8 mouse cellular contexts compared by ENCODE assay signal in the genomic region with DNA sequence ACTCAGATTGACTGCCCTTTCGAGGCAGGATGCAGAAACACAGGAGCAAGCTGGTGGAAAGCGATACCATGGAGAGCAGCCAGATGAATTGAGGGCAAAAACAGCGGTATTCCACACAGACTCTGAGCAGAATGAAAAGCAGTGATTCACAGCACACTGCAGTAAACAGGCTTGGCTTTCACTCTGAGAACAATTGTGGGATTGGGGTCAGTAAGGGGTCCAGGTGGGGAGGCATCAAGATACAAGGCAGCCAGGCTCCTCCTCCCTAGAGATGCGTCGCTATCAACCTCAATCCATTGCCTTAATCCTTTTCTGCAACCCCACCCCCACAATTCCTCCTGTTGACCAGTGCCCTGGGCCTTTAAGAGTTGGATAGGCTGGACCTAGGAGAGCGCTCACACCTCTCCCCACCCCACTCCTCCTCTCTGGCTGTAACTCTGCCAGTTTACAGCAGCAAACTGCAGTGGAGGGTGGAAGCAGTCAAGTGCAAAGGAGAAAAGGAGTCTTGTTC. TPM values are rescaled to one million over a fixed set of nuclear protein-coding genes. Genes with fewer than 3 reads are reported as not detected.
A peak's percentile ranks its signal among the peaks of the same experiment; 100 is the strongest.
DNase-seq lines count a peak whose midpoint lies in the region; ATAC-seq and TF ChIP-seq lines count a peak whose summit lies in the region.

A gene (plus strand): TSS at position 438 of the 511 bp plus-strand sequence.

- no peaks in the 10 kb centered on the region for H3K9me3 ChIP-seq in heart, postnatal 0 days (replicated peaks; ENCODE audit: control insufficient read depth, low read length)
- no peaks in the 10 kb centered on the region for H3K9me3 ChIP-seq in heart, embryonic 11.5 days (replicated peaks; ENCODE audit: control insufficient read depth, low read length)
- H3K9me3 ChIP-seq in hindbrain, embryonic 11.5 days (ENCODE audit: control insufficient read depth, low read length), result no peaks in the 10 kb centered on the region
- no peaks in the 10 kb centered on the region for H3K9me3 ChIP-seq in midbrain, embryonic 16.5 days (replicated peaks; ENCODE audit: control insufficient read depth, low read length, poor library complexity, severe bottlenecking)

- 14% methylated on average over 6 of the region's 6 CpGs for WGBS in heart, postnatal 0 days
- 7% methylated on average over 6 of the region's 6 CpGs for WGBS in heart, embryonic 11.5 days (ENCODE audit: insufficient replicate concordance)
- 10% methylated on average over 6 of the region's 6 CpGs for WGBS in hindbrain, embryonic 11.5 days
- WGBS in midbrain, embryonic 16.5 days, result 1% methylated on average over 6 of the region's 6 CpGs

- H3K36me3 ChIP-seq in heart, postnatal 0 days (replicated peaks; ENCODE audit: control insufficient read depth, insufficient read depth, low read length), result no peaks in the 10 kb centered on the region
- no peaks in the 10 kb centered on the region for H3K36me3 ChIP-seq in heart, embryonic 11.5 days (ENCODE audit: control insufficient read depth, insufficient read depth, low read length)
- no peaks in the 10 kb centered on the region for H3K36me3 ChIP-seq in hindbrain, embryonic 11.5 days (ENCODE audit: control insufficient read depth, insufficient read depth, low read length)
- H3K36me3 ChIP-seq in midbrain, embryonic 16.5 days (ENCODE audit: control insufficient read depth, insufficient read depth, low read length), result no peaks in the 10 kb centered on the region

- no peak for TF ChIP-seq CTCF in heart, postnatal 0 days (IDR thresholded peaks at IDR 0.05; ENCODE audit: low read depth)

- H3K27me3 ChIP-seq in heart, postnatal 0 days (ENCODE audit: control insufficient read depth, insufficient read depth, low read length), result 0 out of 2 replicates have a peak, but pooled peaks cover 6% of the 10 kb centered on the region
- H3K27me3 ChIP-seq in heart, embryonic 11.5 days (ENCODE audit: control insufficient read depth, insufficient read depth, low read length), result no peaks in the 10 kb centered on the region
- no peaks in the 10 kb centered on the region for H3K27me3 ChIP-seq in hindbrain, embryonic 11.5 days (ENCODE audit: control insufficient read depth, insufficient read depth, low read length)
- H3K27me3 ChIP-seq in midbrain, embryonic 16.5 days (ENCODE audit: control insufficient read depth, insufficient read depth, low read depth, low read length), result no peaks in the 10 kb centered on the region

- H3K9ac ChIP-seq in heart, postnatal 0 days (replicated peaks; ENCODE audit: low read depth, low read length), result 0 out of 2 replicates have a peak within 1 kb of the TSS, but pooled peaks have one; percentile 10
- no peak within 1 kb of the TSS for H3K9ac ChIP-seq in heart, embryonic 11.5 days (ENCODE audit: low read depth, low read length)
- H3K9ac ChIP-seq in hindbrain, embryonic 11.5 days (ENCODE audit: low read depth, low read length), result no peak within 1 kb of the TSS
- H3K9ac ChIP-seq in midbrain, embryonic 16.5 days (ENCODE audit: low read depth, low read length), result peak within 1 kb of the TSS; percentile 31; the same call in 1 of the 2 replicates

- H3K4me2 ChIP-seq in heart, postnatal 0 days (ENCODE audit: low read depth, low read length), result no peak within 1 kb of the TSS
- H3K4me2 ChIP-seq in heart, embryonic 11.5 days, result no peak within 1 kb of the TSS
- no peak within 1 kb of the TSS for H3K4me2 ChIP-seq in hindbrain, embryonic 11.5 days (replicated peaks; ENCODE audit: low read depth, low read length)
- peak within 1 kb of the TSS; percentile 4 for H3K4me2 ChIP-seq in midbrain, embryonic 16.5 days (ENCODE audit: low read length)

- TF ChIP-seq EP300 in heart, postnatal 0 days (IDR thresholded peaks at IDR 0.05; ENCODE audit: low read depth), result no peak

- no peak for ATAC-seq in heart, postnatal 0 days (ENCODE audit: insufficient read depth, low read depth)
- no peak for ATAC-seq in heart, embryonic 11.5 days (replicated peaks; ENCODE audit: insufficient number of reproducible peaks, low FRiP score, low TSS enrichment)
- no peak for ATAC-seq in hindbrain, embryonic 11.5 days (ENCODE audit: low FRiP score)
- peak; percentile 82; the same call in 1 of the 2 replicates for ATAC-seq in midbrain, embryonic 16.5 days
- no peak for ATAC-seq in megakaryocyte progenitor cell, adult 5-6 weeks (replicated peaks; ENCODE audit: poor library complexity)

- no peak within 1 kb of the TSS for H3K27ac ChIP-seq in heart, postnatal 0 days (ENCODE audit: low read depth)
- no peak within 1 kb of the TSS for H3K27ac ChIP-seq in heart, embryonic 11.5 days (ENCODE audit: low read depth, low read length)
- H3K27ac ChIP-seq in hindbrain, embryonic 11.5 days (ENCODE audit: low read depth, low read length), result no peak within 1 kb of the TSS
- H3K27ac ChIP-seq in midbrain, embryonic 16.5 days (ENCODE audit: low read length), result peak within 1 kb of the TSS; percentile 41

- no peak for DNase-seq in heart, postnatal 0 days (ENCODE audit: low spot score)
- peak; percentile 10 for DNase-seq in embryo, embryonic 9.5 days (ENCODE audit: extremely low spot score)
- peak; percentile 27 for DNase-seq in hindbrain, embryonic 11.5 days (ENCODE audit: low spot score)
- DNase-seq in layer of hippocampus, postnatal 14 days (ENCODE audit: low spot score in 2 of 2), result peak; percentile 41 to 63
- DNase-seq in c-Kit-positive CD71-positive TER-119-positive erythroid progenitor cells, embryonic 14.5 days (ENCODE audit: low spot score), result no peak

- no peak within 1 kb of the TSS for H3K4me3 ChIP-seq in heart, postnatal 0 days (ENCODE audit: low read depth, low read length)
- H3K4me3 ChIP-seq in heart, embryonic 11.5 days (ENCODE audit: low read depth, low read length), result no peak within 1 kb of the TSS
- H3K4me3 ChIP-seq in hindbrain, embryonic 11.5 days (ENCODE audit: low read depth, low read length), result no peak within 1 kb of the TSS
- peak within 1 kb of the TSS; percentile 0; the same call in 1 of the 2 replicates for H3K4me3 ChIP-seq in midbrain, embryonic 16.5 days (ENCODE audit: low read depth, low read length)

- H3K4me1 ChIP-seq in heart, postnatal 0 days (ENCODE audit: control insufficient read depth, insufficient read depth), result peaks cover 4% of the 10 kb centered on the region; the same call in 1 of the 2 replicates
- H3K4me1 ChIP-seq in heart, embryonic 11.5 days (ENCODE audit: control insufficient read depth, insufficient read depth, low read length), result no peaks in the 10 kb centered on the region
- H3K4me1 ChIP-seq in hindbrain, embryonic 11.5 days (replicated peaks; ENCODE audit: control insufficient read depth, insufficient read depth, low read length), result peaks cover 2% of the 10 kb centered on the region; the same call in 1 of the 2 replicates
- peaks cover 2% of the 10 kb centered on the region for H3K4me1 ChIP-seq in midbrain, embryonic 16.5 days (ENCODE audit: control insufficient read depth, insufficient read depth, low read length)

RNA-seq across cellular contexts. Expression of the gene that starts here (rescaled TPM):
- not detected in 2 replicates for total RNA-seq in heart, postnatal 0 days (2014; rRNA removed; ENCODE audit: low replicate concordance)
- 0.15 and 0.45 TPM in 2 replicates for polyA plus RNA-seq in heart, postnatal 0 days (2015; fragmentation: Nextera tagmentation; extraction: Ambion mirVana)
- 0.17 and 0.46 TPM in 2 replicates for polyA plus RNA-seq in heart, embryonic 11.5 days (2014; fragmentation: Nextera tagmentation; extraction: Ambion mirVana)
- polyA plus RNA-seq in hindbrain, embryonic 11.5 days (2014; fragmentation: Nextera tagmentation; extraction: Ambion mirVana), result 0.49 and 1.0 TPM in 2 replicates
- 10 to 100 TPM; 19.4 to 19.9 TPM for total RNA-seq in layer of hippocampus, postnatal 14 days (2021)
- 7.4 and 7.5 TPM in 2 replicates for polyA plus RNA-seq in midbrain, embryonic 16.5 days (2015; fragmentation: Nextera tagmentation; extraction: Ambion mirVana)
- total RNA-seq in megakaryocyte progenitor cell, adult 5-6 weeks (2015), result not detected in 2 replicates
- total RNA-seq in megakaryocyte progenitor cell, adult 5-6 weeks (2017), result not detected in 2 replicates

Comparison
In these comparisons a context has a peak if more than half of its experiments do, and no peak if none do; other contexts are left out.
1. RNA of the gene that starts here (total RNA-seq): 19.4 to 19.9 TPM in layer of hippocampus, postnatal 14 days; not detected in heart, postnatal 0 days and not detected in megakaryocyte progenitor cell, adult 5-6 weeks; every median in the first group is over 10 times any median in the second.
2. H3K9ac ChIP-seq: peak in heart, postnatal 0 days (single experiment) and midbrain, embryonic 16.5 days (single experiment); none in heart, embryonic 11.5 days (single experiment) and hindbrain, embryonic 11.5 days (single experiment).
3. DNase-seq: peak in embryo, embryonic 9.5 days (single experiment), hindbrain, embryonic 11.5 days (single experiment) and layer of hippocampus, postnatal 14 days (2 of 2); none in heart, postnatal 0 days (single experiment) and c-Kit-positive CD71-positive TER-119-positive erythroid progenitor cells, embryonic 14.5 days (single experiment).